Mouse (Mus musculus): Measurements from ENCODE around the gene Peli2.

Gene Peli2

GRCm38 (mm10) chr14:48126931-48127330, 6.3 kb downstream of the Peli2 start:
- no peak for DNase-seq

- DNase-seq, result peak; percentile 71
Measured at GRCm38 (mm10) chr14:48127609-48128185, 7.1 kb downstream of the Peli2 start.

- no peak for DNase-seq
Measured at GRCm38 (mm10) chr14:48128701-48129100, 8.1 kb downstream of the Peli2 start.

GRCm38 (mm10) chr14:48130021-48130420, 9.4 kb downstream of the Peli2 start:
- DNase-seq, result no peak

- DNase-seq, result peak; percentile 80
Measured at GRCm38 (mm10) chr14:48130761-48131575, 10.3 kb downstream of the Peli2 start.

GRCm38 (mm10) chr14:48131576-48131922, 10.9 kb downstream of the Peli2 start:
- DNase-seq, result peak; percentile 62

- no peak for DNase-seq
Measured at GRCm38 (mm10) chr14:48132241-48132640, 11.6 kb downstream of the Peli2 start.

- no peak for DNase-seq
Measured at GRCm38 (mm10) chr14:48132865-48133802, 12.5 kb downstream of the Peli2 start.

- peak; percentile 73 for DNase-seq
Measured at GRCm38 (mm10) chr14:48134344-48134743, 13.7 kb downstream of the Peli2 start.

GRCm38 (mm10) chr14:48135816-48136345, 15.3 kb downstream of the Peli2 start:
- DNase-seq, result no peak

- DNase-seq, result no peak
Measured at GRCm38 (mm10) chr14:48137731-48138130, 17.1 kb downstream of the Peli2 start.

GRCm38 (mm10) chr14:48138138-48138537, 17.5 kb downstream of the Peli2 start:
- no peak for DNase-seq

GRCm38 (mm10) chr14:48139409-48139808, 18.8 kb downstream of the Peli2 start:
- DNase-seq, result no peak

GRCm38 (mm10) chr14:48141694-48142093, 21.1 kb downstream of the Peli2 start:
- no peak for DNase-seq

- no peak for DNase-seq
Measured at GRCm38 (mm10) chr14:48142696-48143095, 22.1 kb downstream of the Peli2 start.

GRCm38 (mm10) chr14:48143141-48143540, 22.5 kb downstream of the Peli2 start:
- no peak for DNase-seq

- DNase-seq, result no peak
Measured at GRCm38 (mm10) chr14:48144330-48144729, 23.7 kb downstream of the Peli2 start.

- DNase-seq, result no peak
Measured at GRCm38 (mm10) chr14:48147688-48148087, 27.1 kb downstream of the Peli2 start.

GRCm38 (mm10) chr14:48148615-48149014, 28.0 kb downstream of the Peli2 start:
- no peak for DNase-seq

- DNase-seq, result no peak
Measured at GRCm38 (mm10) chr14:48149351-48149750, 28.7 kb downstream of the Peli2 start.

GRCm38 (mm10) chr14:48150903-48151302, 30.3 kb downstream of the Peli2 start:
- no peak for DNase-seq

- DNase-seq, result no peak
Measured at GRCm38 (mm10) chr14:48151554-48151953, 30.9 kb downstream of the Peli2 start.

GRCm38 (mm10) chr14:48153064-48153463, 32.4 kb downstream of the Peli2 start:
- no peak for DNase-seq
